Mouse (Mus musculus) cerebellum, adult 18-20 months (tissue): ENCODE results near the gene 4933409G03Rik.
"Not testable (repeated sequence)": the region's sequence is repeated elsewhere in the genome, so short reads cannot be mapped to it uniquely, and the experiment has no call there.

Experiments used
- DNase-seq, 2 experiments: peaks; one replicate each; pipeline ENCODE4 v3.0.0; 2021

Gene 4933409G03Rik

DNA sequence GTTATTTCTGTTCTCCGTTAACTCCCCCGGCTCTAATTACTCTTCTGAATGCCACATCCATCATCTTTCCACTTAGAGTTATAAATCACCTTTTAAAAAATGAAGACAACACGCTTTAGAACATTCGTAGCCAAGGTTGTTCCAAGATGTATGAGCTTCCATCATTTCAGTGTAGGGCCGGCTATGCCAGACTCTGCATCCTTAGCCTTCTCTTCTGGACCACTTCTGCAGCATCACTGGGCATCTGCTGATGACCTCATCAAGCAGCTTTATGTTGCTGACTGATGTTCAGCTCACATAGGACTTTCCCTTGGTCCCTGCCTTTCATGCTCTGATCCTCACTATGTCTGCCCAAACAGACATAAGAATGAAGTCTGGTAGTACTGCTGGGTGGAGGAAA is at the start of gene 4933409G03Rik:
4933409G03Rik (plus strand) TSS at position 301 of the 400 bp plus-strand sequence.
- DNase-seq: no peak

GRCm38 (mm10) chr2:68544190-68544589 is 38.0 kb upstream of the 4933409G03Rik start:
- DNase-seq: no peak

DNA sequence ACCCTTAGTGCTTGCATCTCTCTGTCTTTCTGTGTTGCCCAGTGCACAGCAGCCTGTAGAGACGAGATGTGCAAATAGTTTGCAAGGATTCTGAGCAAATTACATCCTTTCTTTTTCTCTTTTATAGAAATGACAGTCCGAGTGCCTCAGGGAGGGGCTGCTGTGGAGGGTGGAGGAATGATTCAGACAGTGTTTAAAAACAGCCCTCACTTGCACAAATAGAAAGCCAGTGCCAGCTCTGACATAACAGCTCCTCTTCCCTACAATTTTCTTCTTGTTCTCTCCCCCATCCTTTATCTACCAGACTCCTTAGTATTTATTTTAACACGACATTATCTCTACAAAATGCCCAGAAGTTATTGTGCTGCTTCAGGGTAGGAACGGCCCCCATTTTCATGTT is 21.4 kb upstream of the 4933409G03Rik start:
- DNase-seq: no peak

DNA sequence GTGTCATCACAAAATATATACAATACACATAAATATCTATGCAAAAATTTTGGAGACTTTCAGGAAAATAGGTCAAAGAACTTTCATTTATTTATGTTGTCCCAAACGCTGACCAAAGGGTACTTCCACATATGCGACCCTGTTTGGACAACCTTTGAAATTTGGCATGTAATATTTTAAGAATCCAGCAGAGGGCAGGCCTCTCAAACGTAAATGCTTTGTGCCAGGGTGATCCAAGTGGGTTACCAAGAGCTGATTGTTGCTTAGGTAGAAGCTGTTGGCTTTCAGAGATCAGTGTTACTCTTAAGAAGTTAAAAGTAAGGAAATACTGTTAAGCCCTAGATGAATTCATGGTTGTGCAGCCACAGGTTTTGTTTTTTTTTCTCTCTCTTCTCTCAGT is 18.9 kb upstream of the 4933409G03Rik start:
- peak; percentile 31 to 48 for DNase-seq

DNA sequence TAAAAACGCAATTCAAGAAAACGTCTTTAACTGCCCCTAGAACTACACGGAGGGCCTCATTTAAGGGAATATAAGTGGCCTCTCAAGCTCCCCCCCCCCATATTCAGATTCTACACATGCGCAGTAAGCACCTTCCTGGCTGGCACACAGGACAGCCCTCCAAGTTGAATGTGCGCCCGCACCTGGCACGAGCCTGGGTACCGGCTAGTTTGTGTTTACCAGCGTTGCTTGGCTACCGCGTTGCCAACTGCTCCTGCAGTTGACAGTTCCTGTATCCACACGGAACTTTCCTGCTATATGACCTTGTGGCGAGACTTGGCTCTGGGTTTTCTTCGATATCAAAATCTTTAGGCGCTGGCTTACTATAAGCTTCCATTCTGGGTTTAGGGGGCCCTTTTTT is 13.9 kb upstream of the 4933409G03Rik start:
- peak; percentile 21 to 22 for DNase-seq

DNA sequence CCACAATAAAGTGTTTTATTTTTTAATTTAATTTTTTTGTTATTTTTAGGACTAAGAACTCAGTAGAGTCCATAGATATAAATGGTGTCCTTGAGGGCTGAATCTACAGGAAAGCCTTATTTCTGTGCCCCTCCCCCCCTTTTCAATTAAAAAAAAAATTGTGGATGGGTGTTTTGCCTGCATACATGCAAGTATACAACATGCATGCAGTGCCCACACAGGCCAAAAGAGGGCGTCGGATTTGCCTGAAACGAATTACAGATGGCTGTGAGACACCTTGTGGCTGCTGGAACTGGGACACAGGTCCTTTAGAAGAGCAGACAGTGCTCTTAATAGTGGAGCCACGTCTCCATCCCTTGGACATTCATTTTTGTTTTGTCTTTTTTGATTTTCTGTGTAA is 9.9 kb upstream of the 4933409G03Rik start:
- peak; percentile 8 to 10 for DNase-seq

DNA sequence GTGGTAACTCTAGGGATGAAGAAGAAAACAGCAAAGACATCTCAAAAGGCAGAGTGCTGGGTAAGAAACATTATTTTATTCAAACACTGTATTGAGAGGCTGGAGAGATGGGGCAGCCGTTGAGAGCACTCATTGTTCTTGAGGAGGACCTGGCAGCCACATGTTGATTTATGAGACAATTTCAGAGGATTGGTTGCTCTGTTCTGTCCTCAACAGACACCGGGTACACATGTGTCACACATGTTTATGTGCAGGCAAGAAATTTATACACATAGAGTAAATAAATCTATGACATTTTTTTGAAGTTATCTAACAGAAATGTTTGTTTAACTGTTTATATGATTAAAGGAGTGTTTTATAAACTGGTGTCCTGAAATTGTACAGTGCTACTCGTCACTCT is 10.6 kb downstream of the 4933409G03Rik start:
- DNase-seq: no peak

GRCm38 (mm10) chr2:68656186-68656585 is 74.0 kb downstream of the 4933409G03Rik start, which contains the start of gene 4932414N04Rik:
Gene 4932414N04Rik (plus strand): TSS chr2:68656486.
- not testable (repeated sequence) for DNase-seq
